Mouse (Mus musculus) MEL (cell line): ENCODE measurements around the gene Col8a2. TPM values are rescaled to one million over a fixed set of nuclear protein-coding genes. Genes with fewer than 3 reads are reported as not detected.
A peak's percentile ranks its signal among the peaks of the same experiment; 100 is the strongest.

Source experiments
- DNase-seq: peaks from one replicate; pipeline ENCODE4 v3.0.0; 2011; ENCODE audit warnings: low read depth, low spot score
- H3K27ac ChIP-seq: 2 replicates; pipeline ENCODE4 v1.5.1; 2012; ENCODE audit warnings: low read depth, mild to moderate bottlenecking, control low read depth, low read length, moderate library complexity; ENCODE audit not compliant: control insufficient read depth
- H3K27me3 ChIP-seq, 2 experiments: fragments of 150-350 bp in 1 of 2; sonication (generic) in 1 of 2; 2 replicates each; pipeline ENCODE4 v1.6.1; 2012; ENCODE audit warnings: low read length in 2 of 2, mild to moderate bottlenecking in 2 of 2, improper control_type of control experiment in 1 of 2, moderate library complexity in 1 of 2; ENCODE audit not compliant: insufficient read depth in 2 of 2, control insufficient read depth in 1 of 2
- H3K36me3 ChIP-seq, 2 experiments: 2 replicates each; pipeline ENCODE4 v1.6.1; 2012 to 2014; ENCODE audit warnings: low read length in 2 of 2, improper control_type of control experiment in 1 of 2, inconsistent platforms in 1 of 2, mild to moderate bottlenecking in 1 of 2; ENCODE audit not compliant: insufficient read depth in 2 of 2, control insufficient read depth in 1 of 2
- H3K4me1 ChIP-seq, 2 experiments: fragments of 150-350 bp in 1 of 2; sonication (generic) in 1 of 2; 2 replicates each; pipeline ENCODE4 v1.6.1; 2012; ENCODE audit warnings: low read length in 2 of 2, improper control_type of control experiment in 1 of 2, mild to moderate bottlenecking in 1 of 2; ENCODE audit not compliant: insufficient read depth in 2 of 2, control insufficient read depth in 1 of 2
- H3K4me3 ChIP-seq, 2 experiments: fragments of 150-350 bp in 1 of 2; sonication (generic) in 1 of 2; 2 replicates each; pipeline ENCODE4 v1.5.1; 2012; ENCODE audit warnings: low read depth in 2 of 2, low read length in 2 of 2, mild to moderate bottlenecking in 2 of 2, moderate library complexity in 2 of 2, control low read depth in 1 of 2, improper control_type of control experiment in 1 of 2; ENCODE audit not compliant: control insufficient read depth in 1 of 2, insufficient read depth in 1 of 2
- H3K79me2 ChIP-seq: 2 replicates; pipeline ENCODE4 v1.6.1; 2012; ENCODE audit warnings: mild to moderate bottlenecking, low read length, moderate library complexity; ENCODE audit not compliant: control insufficient read depth, poor library complexity, insufficient read depth
- H3K9ac ChIP-seq: 2 replicates; pipeline ENCODE4 v1.6.1; 2012; ENCODE audit warnings: low read depth, mild to moderate bottlenecking, control low read depth, low read length, moderate library complexity; ENCODE audit not compliant: control insufficient read depth, poor library complexity, severe bottlenecking
- H3K9me3 ChIP-seq: fragments of 150-350 bp; sonication (generic); replicated peaks from 2 replicates; pipeline ENCODE4 v1.6.1; 2012; ENCODE audit warnings: mild to moderate bottlenecking, low read length, improper control_type of control experiment, moderate library complexity; ENCODE audit not compliant: insufficient read depth
- CHD2 ChIP-seq: IDR thresholded peaks from 2 replicates; pipeline ENCODE4 v1.6.1; 2011; ENCODE audit warnings: low read length, improper control_type of control experiment
- CTCF ChIP-seq, 3 experiments: IDR thresholded peaks in 2 of 3; conservative IDR thresholded peaks in 1 of 3; 2 replicates each; pipeline ENCODE4 v1.5.1; 2011 to 2012; ENCODE audit warnings: low read length in 3 of 3, low read depth in 2 of 3, mild to moderate bottlenecking in 2 of 3, improper control_type of control experiment in 1 of 3, inconsistent platforms in 1 of 3, mixed read lengths in 1 of 3, moderate library complexity in 1 of 3; ENCODE audit not compliant: control insufficient read depth in 1 of 3, insufficient read depth in 1 of 3, poor library complexity in 1 of 3, severe bottlenecking in 1 of 3
- ELF1 ChIP-seq: IDR thresholded peaks from 2 replicates; pipeline ENCODE4 v1.6.1; 2014; ENCODE audit warnings: low read depth, mild to moderate bottlenecking, inconsistent platforms, low read length, improper control_type of control experiment, moderate library complexity
- GABPA ChIP-seq: IDR thresholded peaks from 2 replicates; pipeline ENCODE4 v1.6.1; 2012; ENCODE audit warnings: low read depth, mild to moderate bottlenecking, inconsistent platforms, low read length, improper control_type of control experiment, moderate library complexity
- JUND ChIP-seq: IDR thresholded peaks from 2 replicates; pipeline ENCODE4 v1.6.1; 2011; ENCODE audit warnings: low read depth, mild to moderate bottlenecking, improper control_type of control experiment, low read length
- MAZ ChIP-seq: IDR thresholded peaks from 2 replicates; pipeline ENCODE4 v1.6.1; 2012; ENCODE audit warnings: low read depth, mild to moderate bottlenecking, inconsistent platforms, low read length, improper control_type of control experiment
- MYB ChIP-seq: IDR thresholded peaks from 2 replicates; pipeline ENCODE4 v1.6.1; 2011; ENCODE audit warnings: mild to moderate bottlenecking, low read depth, low read length, improper control_type of control experiment
- POLR2A ChIP-seq, 2 experiments: IDR thresholded peaks; 2 replicates each; pipeline ENCODE4 v1.6.1; 2011 to 2012; ENCODE audit warnings: low read length in 2 of 2, mild to moderate bottlenecking in 2 of 2, control low read depth in 1 of 2, improper control_type of control experiment in 1 of 2, low read depth in 1 of 2, moderate library complexity in 1 of 2; ENCODE audit not compliant: control insufficient read depth in 1 of 2, insufficient read depth in 1 of 2, poor library complexity in 1 of 2
- POLR2AphosphoS5 ChIP-seq: IDR thresholded peaks from 2 replicates; pipeline ENCODE4 v1.6.1; 2012; ENCODE audit warnings: low read depth, borderline replicate concordance, mild to moderate bottlenecking, inconsistent platforms, low read length, moderate library complexity, mixed read lengths
- RAD21 ChIP-seq: IDR thresholded peaks from 2 replicates; pipeline ENCODE4 v1.6.1; 2011; ENCODE audit warnings: mild to moderate bottlenecking, low read depth, low read length, improper control_type of control experiment
- SIN3A ChIP-seq: IDR thresholded peaks from 2 replicates; pipeline ENCODE4 v1.6.1; 2012; ENCODE audit warnings: low read length, improper control_type of control experiment, inconsistent platforms
- SMC3 ChIP-seq: IDR thresholded peaks from 2 replicates; pipeline ENCODE4 v1.6.1; 2011; ENCODE audit warnings: low read depth, low read length, improper control_type of control experiment
- USF1 ChIP-seq: IDR thresholded peaks from 2 replicates; pipeline ENCODE4 v1.6.1; 2014; ENCODE audit warnings: low read depth, mild to moderate bottlenecking, inconsistent platforms, low read length, improper control_type of control experiment, moderate library complexity
- USF2 ChIP-seq, 2 experiments: IDR thresholded peaks; 2 replicates each; pipeline ENCODE4 v1.6.1; 2011 to 2012; ENCODE audit warnings: improper control_type of control experiment in 2 of 2, low read length in 2 of 2, borderline replicate concordance in 1 of 2, inconsistent platforms in 1 of 2, low read depth in 1 of 2, mild to moderate bottlenecking in 1 of 2; ENCODE audit not compliant: insufficient read depth in 1 of 2
- ZC3H11A ChIP-seq: IDR thresholded peaks from 2 replicates; pipeline ENCODE4 v1.6.1; 2012; ENCODE audit warnings: low read depth, mild to moderate bottlenecking, inconsistent platforms, low read length, improper control_type of control experiment
- ZKSCAN1 ChIP-seq: IDR thresholded peaks from 2 replicates; pipeline ENCODE4 v1.6.1; 2012; ENCODE audit warnings: low read depth, mild to moderate bottlenecking, inconsistent platforms, low read length, improper control_type of control experiment, moderate library complexity
- ZMIZ1 ChIP-seq: IDR thresholded peaks from 2 replicates; pipeline ENCODE4 v1.6.1; 2012; ENCODE audit warnings: low read depth, mild to moderate bottlenecking, inconsistent platforms, low read length, improper control_type of control experiment, moderate library complexity
- polyA plus RNA-seq, 2 experiments: library from polyadenylated mRNA; stranded (reverse) in 1 of 2; unstranded in 1 of 2; fragments of >175 nt in 1 of 2; fragments of >200 nt in 1 of 2; gene quantifications; 2 replicates each; pipeline versions ENCODE4 v1.2.1 to v1.2.4; 2012; ENCODE audit warnings: low replicate concordance in 2 of 2, low read depth in 1 of 2; ENCODE audit not compliant: insufficient read length in 2 of 2, insufficient read depth in 1 of 2, missing spikeins in 1 of 2
- total RNA-seq: library from RNA; depleted of rRNA; stranded (reverse); fragments of 300-350 nt; gene quantifications from 2 replicates; pipeline ENCODE4 v1.2.3, GENCODE M21; 2012

Gene Col8a2
- total and polyA plus RNA-seq, 3 experiments: not detected

DNA sequence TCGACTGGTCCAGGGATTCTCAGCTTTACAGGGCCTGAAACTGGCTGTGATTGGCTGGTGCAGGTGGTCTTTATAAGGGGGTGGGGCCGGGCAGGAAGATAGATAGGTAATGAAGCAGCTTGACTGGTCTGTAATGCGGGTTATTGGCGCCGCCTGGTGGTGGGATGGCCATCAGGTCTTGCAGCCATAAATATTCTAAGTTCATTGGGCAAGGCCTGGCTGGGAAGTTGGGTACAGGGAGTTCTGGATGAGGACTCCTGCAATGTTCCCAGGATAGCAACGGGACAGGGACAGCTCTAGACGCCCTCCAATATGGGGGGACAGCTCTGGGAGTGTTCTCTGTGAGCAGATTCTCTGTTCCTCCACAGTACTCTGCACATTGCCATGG, 23.3 kb downstream of the Col8a2 start:
- Histone ChIP-seq H3K9ac (no peak overlapping the region), H3K4me3 (no peak overlapping the region), H3K36me3 (peaks cover 0 to 3% of the 10 kb centered on the region in 2 experiments; a peak in 2 of 4 replicates), H3K79me2 (no peaks in the 10 kb centered on the region), H3K27me3 (no peaks in the 10 kb centered on the region), H3K4me1 (peaks cover 0 to 8% of the 10 kb centered on the region in 2 experiments; a peak in 1 of 4 replicates), H3K27ac (no peak overlapping the region), H3K9me3 (no peaks in the 10 kb centered on the region)
- DNase-seq: peak; percentile 87
- peak; percentile 89 for TF ChIP-seq RAD21
- peak; percentile 82 for TF ChIP-seq ZC3H11A
- no peak for TF ChIP-seq ZMIZ1
- 0 out of 2 replicates have a peak, but pooled peaks have one; percentile 20 for TF ChIP-seq SIN3A
- TF ChIP-seq CTCF (IDR thresholded peaks at IDR 0.05 in 2 of 3, conservative IDR thresholded peaks at IDR 0.05 in 1 of 3; ENCODE audit: control insufficient read depth in 1 of 3, insufficient read depth in 1 of 3, low read depth in 2 of 3, low read length in 3 of 3, poor library complexity in 1 of 3, severe bottlenecking in 1 of 3): peak; percentile 87 to 94 (median 91)
- 0 out of 2 replicates have a peak, but pooled peaks have one; percentile 41 for TF ChIP-seq MAZ
- TF ChIP-seq ELF1: no peak
- TF ChIP-seq POLR2AphosphoS5: no peak
- TF ChIP-seq SMC3: peak; percentile 91

DNA sequence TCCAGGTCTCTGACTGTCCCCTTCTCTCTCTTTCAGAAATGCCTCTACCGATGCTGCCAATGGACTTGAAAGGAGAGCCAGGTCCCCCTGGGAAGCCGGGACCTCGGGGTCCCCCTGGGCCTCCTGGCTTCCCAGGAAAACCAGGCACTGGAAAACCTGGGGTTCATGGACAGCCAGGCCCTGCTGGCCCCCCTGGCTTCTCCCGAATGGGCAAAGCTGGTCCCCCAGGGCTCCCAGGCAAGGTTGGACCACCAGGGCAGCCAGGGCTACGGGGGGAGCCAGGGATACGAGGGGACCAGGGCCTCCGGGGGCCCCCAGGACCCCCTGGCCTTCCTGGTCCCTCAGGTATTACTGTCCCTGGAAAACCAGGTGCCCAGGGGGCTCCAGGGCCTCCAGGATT, 23.8 kb downstream of the Col8a2 start:
- H3K9me3 ChIP-seq: no peaks in the 10 kb centered on the region
- DNase-seq: no peak
- no peak overlapping the region for H3K9ac ChIP-seq
- no peak overlapping the region for H3K27ac ChIP-seq
- H3K4me1 ChIP-seq: peaks cover 0 to 9% of the 10 kb centered on the region in 2 experiments; a peak in 1 of 4 replicates
- H3K36me3 ChIP-seq: peaks cover 0 to 3% of the 10 kb centered on the region in 2 experiments; a peak in 2 of 4 replicates
- TF ChIP-seq POLR2A (IDR thresholded peaks at IDR 0.05; ENCODE audit: control insufficient read depth in 1 of 2, insufficient read depth in 1 of 2, low read depth in 1 of 2, low read length in 2 of 2, poor library complexity in 1 of 2): no peak
- no peak for TF ChIP-seq JUND
- TF ChIP-seq MYB: no peak
- no peak for TF ChIP-seq GABPA
- no peak for TF ChIP-seq MAZ
- TF ChIP-seq ZKSCAN1: no peak
- no peak for TF ChIP-seq USF1
- TF ChIP-seq CHD2: no peak
- TF ChIP-seq USF2 (IDR thresholded peaks at IDR 0.05; ENCODE audit: borderline replicate concordance in 1 of 2, insufficient read depth in 1 of 2, low read depth in 1 of 2, low read length in 2 of 2): no peak
- TF ChIP-seq, all 39 proteins: peak for 0
- Histone ChIP-seq H3K79me2 (no peaks in the 10 kb centered on the region), H3K27me3 (no peaks in the 10 kb centered on the region), H3K4me3 (no peak overlapping the region)
